Mouse (Mus musculus): ENCODE measurements around the gene Slc1a2.

The Slc1a2 gene

DNA sequence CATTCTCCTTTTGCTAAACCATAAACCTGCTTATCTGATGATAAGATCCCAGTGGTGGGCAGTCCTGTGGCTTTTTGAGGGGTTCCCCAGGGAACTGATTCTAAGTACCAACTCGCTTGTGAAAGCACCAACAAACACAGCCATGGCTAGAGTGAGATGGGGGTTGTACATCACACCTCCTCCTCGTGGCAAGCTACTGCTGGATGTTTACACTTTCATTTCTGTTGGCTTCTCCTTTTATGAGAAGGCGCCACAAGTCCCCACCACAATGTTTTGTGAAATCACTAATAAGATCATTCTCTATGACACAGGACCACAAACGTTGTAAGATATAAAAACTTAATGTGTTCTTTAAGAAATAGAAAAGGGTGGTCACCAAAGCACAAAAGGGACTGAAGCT lies 154.3 kb downstream of the Slc1a2 start:
- no peak for DNase-seq (ENCODE audit: low read depth, low spot score)

DNA sequence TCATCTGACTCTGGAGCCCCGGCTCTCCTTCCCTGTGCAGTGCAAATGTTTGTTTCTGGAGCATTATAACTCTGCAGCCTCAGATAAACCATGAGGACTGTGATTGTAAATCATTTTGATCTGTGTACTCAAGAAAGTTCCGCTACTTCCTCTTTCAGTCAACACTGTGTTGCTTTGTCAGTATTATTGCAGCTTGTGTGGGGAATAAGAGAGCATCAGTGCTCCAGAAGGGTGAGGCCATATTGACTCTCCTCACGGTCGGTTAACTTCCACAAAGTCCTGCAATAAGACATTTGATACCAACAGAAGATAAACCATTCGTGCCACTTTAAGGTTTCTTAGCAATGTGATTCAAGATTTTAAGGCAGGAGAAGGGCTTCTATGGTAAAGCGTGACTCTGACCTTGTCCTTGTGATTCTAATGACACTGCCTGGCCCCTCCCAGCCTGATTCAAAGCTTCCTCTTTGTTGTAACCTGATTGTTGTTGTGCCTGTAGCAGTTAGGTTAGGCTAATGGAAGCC lies 156.9 kb downstream of the Slc1a2 start:
- DNase-seq (ENCODE audit: low read depth, low spot score): no peak

DNA sequence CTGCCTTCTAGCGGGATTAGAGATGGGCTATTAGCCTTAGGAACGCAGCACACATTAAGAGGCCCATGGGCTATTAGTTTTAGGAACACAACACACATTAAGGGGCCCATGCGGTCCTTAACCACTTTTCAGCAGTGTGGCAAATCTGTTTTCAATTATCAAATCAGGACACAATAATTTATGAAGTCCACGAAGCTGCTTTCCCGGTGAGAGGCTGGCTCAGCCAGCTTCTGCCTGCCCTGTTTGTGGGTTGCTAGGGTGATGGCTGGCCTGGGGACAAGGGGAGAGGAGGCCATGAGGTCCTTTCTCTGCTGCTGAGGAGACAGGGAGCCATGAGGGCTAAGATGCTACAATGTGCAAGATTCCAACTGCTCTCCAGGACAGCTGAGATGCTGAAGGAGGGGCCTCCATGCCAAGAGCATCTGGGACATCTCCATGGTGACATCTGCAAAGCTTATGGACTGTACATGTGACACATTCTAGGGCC lies 161.8 kb downstream of the Slc1a2 start:
- no peak for DNase-seq (ENCODE audit: low read depth, low spot score)

DNA sequence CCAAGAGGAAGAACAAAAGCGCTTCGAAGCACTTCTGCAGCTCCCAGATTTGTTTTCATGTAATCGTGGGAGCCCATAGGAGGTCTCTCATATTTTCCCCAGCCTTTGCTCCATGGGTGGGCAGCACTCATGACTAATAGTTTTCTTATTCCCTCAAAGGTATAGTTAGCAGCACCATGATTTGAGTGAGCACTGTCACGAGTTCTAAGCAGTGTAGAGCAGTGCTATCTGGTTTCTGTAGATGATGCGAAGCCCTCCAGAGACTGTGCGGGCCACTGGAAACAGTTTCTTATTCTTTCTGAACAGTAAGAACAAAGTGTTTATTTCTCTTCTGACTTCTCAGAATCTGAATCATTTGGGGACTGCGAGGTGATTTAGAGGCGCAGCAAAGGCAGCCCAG lies 162.3 kb downstream of the Slc1a2 start:
- no peak for DNase-seq (ENCODE audit: low read depth, low spot score)

- no peak for DNase-seq (ENCODE audit: low read depth, low spot score)
Measured at GRCm38 (mm10) chr2:102822036-102822435, 163.6 kb downstream of the Slc1a2 start.

DNA sequence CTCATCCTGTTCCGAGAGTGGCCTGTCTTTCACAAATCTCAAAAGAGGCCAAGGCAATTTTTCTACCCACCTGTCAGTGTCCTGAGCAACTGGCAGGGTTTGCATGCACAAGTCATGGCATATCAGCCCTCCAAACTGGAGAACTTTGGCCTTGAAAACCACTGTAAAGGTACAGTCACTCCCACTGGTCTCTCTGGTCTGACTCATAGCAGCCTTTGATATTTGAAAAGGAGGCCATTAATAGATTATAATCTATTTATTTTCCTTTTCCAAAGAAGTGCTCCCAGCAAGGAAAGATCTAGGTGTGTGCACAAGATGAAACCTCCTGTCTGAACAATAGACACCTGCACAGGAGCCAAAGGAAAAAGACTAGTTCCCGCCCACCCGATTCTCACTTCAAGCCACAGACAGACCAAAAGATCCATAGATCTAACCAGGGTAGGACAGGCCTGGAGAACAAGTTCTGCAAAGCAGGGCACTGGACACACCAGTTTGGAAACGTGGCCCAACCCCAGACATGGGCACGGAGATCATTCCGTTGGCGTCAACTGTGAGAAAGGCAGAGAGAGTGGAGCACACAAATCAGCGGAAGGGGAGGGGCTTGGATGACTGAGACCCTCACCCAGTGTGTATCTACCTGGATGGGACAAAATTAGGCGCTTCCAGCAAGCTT lies 167.6 kb downstream of the Slc1a2 start:
- no peak for DNase-seq (ENCODE audit: low read depth, low spot score)

GRCm38 (mm10) chr2:102827841-102828240 lies 169.4 kb downstream of the Slc1a2 start:
- DNase-seq (ENCODE audit: low read depth, low spot score): no peak

DNA sequence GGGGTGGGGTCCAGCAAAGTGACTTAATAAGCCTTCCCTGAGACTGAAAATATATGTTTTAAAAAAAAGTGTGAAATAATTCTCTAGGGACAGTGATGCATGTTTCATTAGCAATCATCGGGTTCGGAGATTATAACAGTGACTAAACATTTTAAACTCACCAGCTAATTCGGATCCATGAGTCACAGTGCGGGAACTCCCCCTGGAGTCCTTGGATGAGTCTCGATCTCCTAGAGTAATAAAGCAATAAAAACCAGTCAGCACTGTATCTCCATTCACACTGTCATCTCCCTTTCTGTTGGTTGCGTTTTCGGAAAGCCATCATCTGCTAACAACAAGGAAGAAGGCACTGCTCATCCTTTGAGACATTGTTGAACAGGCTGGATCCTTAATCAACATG lies 169.9 kb downstream of the Slc1a2 start:
- no peak for DNase-seq (ENCODE audit: low read depth, low spot score)

DNA sequence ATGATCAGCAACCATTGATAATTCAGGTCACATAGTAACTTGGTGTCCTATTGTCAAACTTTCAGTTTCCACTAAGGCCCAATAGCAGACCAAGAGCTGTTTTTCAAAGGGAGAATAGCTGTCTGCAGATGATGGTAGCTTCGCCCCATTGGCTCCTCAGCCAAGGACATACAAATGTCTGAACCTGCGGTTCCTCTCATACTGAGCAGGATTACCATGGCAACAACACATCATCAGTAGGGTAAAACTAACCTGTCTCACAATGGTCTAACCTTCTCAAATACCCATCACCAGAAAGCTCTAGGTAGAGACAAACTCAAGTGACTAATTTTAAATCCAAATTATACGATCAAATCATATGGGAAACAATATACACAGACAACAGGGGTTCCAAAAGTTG lies 170.7 kb downstream of the Slc1a2 start:
- DNase-seq (ENCODE audit: low read depth, low spot score): no peak

DNA sequence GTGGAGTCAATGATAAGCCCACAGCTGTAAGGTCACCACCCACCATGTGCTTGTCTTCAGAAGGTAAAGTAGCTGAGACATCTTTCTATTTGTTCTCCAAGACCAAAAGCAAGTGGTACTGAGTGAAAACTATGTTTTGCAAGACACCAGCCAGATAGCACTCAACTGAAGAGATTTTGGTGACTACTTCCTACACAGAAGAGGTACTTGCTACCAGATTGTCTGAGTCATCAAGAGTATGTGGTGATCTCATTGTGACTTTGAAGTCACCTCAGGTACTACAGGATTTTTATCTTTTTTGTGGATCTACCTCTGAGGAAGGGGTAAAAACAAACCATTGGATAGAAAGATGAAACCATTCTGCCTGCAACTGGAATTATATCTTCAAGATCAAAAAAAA lies 173.1 kb downstream of the Slc1a2 start:
- no peak for DNase-seq (ENCODE audit: low read depth, low spot score)

DNA sequence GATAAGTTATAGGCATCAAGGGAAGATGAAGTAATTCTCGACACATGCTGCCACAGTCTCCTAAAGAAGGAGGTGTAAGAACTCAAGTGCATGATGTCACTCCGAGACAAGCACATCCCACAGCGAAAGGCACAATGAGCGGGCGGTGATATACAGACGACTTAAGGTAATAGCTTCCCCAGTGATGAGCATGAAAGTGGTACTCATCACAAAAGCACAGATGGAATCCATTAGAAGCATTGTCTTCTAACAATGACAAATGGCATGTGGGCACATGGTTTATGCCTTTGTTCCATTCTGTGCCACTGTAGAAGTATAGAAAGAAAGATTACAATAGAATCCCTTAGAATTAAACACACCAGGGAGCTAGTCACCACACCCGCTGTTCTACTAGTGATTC lies 179.7 kb downstream of the Slc1a2 start:
- DNase-seq (ENCODE audit: low read depth, low spot score): no peak
